Mouse (Mus musculus) embryonic fibroblast, embryonic 13.5 days (primary cell): ENCODE data around the gene Slc4a4.

ENCODE experiments used
- CTCF ChIP-seq: IDR thresholded peaks from 2 replicates; pipeline ENCODE4 v1.5.1; 2011; ENCODE audit warnings: mild to moderate bottlenecking, control low read depth, low read length, moderate library complexity, borderline replicate concordance; ENCODE audit not compliant: insufficient read depth
- POLR2A ChIP-seq: IDR thresholded peaks from 2 replicates; pipeline ENCODE4 v1.6.1; 2011; ENCODE audit warnings: low read depth, mild to moderate bottlenecking, control low read depth, low read length, moderate library complexity

DNA sequence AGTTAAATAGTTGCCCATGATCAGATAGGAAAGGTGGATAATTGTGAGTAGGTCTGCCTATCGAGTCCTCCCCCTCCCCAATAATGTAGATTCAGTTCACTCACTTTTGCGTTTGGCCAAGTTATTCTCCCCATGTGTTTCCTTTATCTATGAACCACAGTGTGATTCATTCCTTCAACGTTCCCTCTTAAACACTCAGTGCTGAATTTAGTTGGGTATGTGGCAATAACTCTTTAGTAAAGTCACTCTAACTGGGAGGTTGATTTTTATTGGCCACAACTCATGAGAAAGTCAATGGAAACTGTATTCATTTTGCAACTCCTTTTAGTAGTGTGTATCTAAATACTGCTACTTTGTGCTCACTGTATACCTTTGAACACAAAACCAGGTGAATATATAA lies 125.8 kb downstream of the Slc4a4 start:
- TF ChIP-seq CTCF (no peak), POLR2A (no peak)
